ENCODE assay signal across 8 mouse cellular contexts in the genomic region with DNA sequence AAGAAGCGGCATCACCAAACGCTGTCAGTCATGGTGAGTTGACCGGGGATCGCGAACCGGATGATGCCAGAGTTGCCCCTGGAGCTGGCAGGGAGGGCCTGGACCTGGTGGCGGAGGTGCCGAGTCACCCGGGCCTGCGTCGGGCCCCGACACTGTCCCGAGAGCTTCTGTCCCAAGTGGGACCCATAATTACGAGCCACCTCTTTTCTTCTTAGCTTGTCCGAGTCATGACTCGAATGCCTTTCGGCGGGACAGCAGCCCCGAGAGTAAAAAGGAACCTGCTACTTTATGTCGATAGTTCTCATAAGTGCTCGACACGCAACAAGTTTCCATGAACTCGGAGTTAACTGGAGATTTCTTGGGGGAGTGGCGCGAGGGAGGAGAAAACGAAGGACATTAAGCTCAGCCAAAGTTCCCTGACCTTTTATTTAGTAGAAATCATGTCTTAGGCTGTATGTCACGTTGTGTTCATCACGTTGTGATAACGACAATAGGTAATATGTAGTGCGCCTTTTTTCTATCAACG. TPM values are rescaled to one million over a fixed set of nuclear protein-coding genes. Genes with fewer than 3 reads are reported as not detected.
DNase-seq lines count a peak whose midpoint lies in the region; ATAC-seq and TF ChIP-seq lines count a peak whose summit lies in the region.

No protein-coding gene starts in this region.

- H3K27me3 ChIP-seq in cerebellum, adult 2 months (ENCODE audit: control insufficient read depth, insufficient read depth, low read length): no peaks in the 10 kb centered on the region
- H3K27me3 ChIP-seq in testis, adult 2 months (ENCODE audit: control insufficient read depth, insufficient read depth, low read length): no peaks in the 10 kb centered on the region
- no peaks in the 10 kb centered on the region for H3K27me3 ChIP-seq in limb, embryonic 15.5 days
- no peaks in the 10 kb centered on the region for H3K27me3 ChIP-seq in stomach, embryonic 15.5 days (replicated peaks)

- DNase-seq in cerebellum, adult 2 months: no peak
- no peak for DNase-seq in testis, postnatal 10 days (ENCODE audit: low spot score)
- no peak for DNase-seq in left cerebral cortex, postnatal 10 days (ENCODE audit: extremely low spot score in 1 of 2, low spot score in 2 of 2)
- DNase-seq in left cerebral cortex, postnatal 14 days (ENCODE audit: low spot score in 2 of 2): no peak

- no peaks in the 10 kb centered on the region; the same call in none of the 2 replicates for H3K36me3 ChIP-seq in testis, adult 2 months (ENCODE audit: control insufficient read depth, insufficient read depth, low read length)
- peaks cover 50% of the 10 kb centered on the region for H3K36me3 ChIP-seq in limb, embryonic 15.5 days
- H3K36me3 ChIP-seq in stomach, embryonic 15.5 days: peaks cover 25% of the 10 kb centered on the region

- ATAC-seq in cerebellum, adult (ENCODE audit: insufficient number of reproducible peaks, low FRiP score, low TSS enrichment): no peak
- ATAC-seq in limb, embryonic 15.5 days (ENCODE audit: insufficient number of reproducible peaks, low FRiP score, low TSS enrichment, low read depth): no peak
- ATAC-seq in stomach, embryonic 15.5 days (ENCODE audit: insufficient read depth, low FRiP score, low read depth): 0 out of 2 replicates have a peak, but pooled peaks have one; percentile 8

- H3K4me1 ChIP-seq in cerebellum, adult 2 months (ENCODE audit: control insufficient read depth, insufficient read depth, low read length): no peaks in the 10 kb centered on the region; the same call in 1 of the 2 replicates
- peaks cover 5% of the 10 kb centered on the region; the same call in 1 of the 2 replicates for H3K4me1 ChIP-seq in testis, adult 2 months (ENCODE audit: control insufficient read depth, insufficient read depth, low read length)
- peaks cover 21% of the 10 kb centered on the region for H3K4me1 ChIP-seq in limb, embryonic 15.5 days
- peaks cover 16% of the 10 kb centered on the region for H3K4me1 ChIP-seq in stomach, embryonic 15.5 days

- TF ChIP-seq POLR2A in cerebellum, adult 2 months (IDR thresholded peaks at IDR 0.05; ENCODE audit: borderline replicate concordance, insufficient read depth, low read length): no peak
- no peak; the same call in 1 of the 2 replicates for TF ChIP-seq POLR2A in testis, adult 2 months (IDR thresholded peaks at IDR 0.05; ENCODE audit: control insufficient read depth, low read depth, low read length)

- H3K27ac ChIP-seq in cerebellum, adult 2 months (ENCODE audit: insufficient read depth, low read length): peak overlapping the region; percentile 12; the same call in 1 of the 2 replicates
- peak overlapping the region; percentile 97 for H3K27ac ChIP-seq in testis, adult 2 months (ENCODE audit: control insufficient read depth, insufficient read depth, low read depth, low read length)
- H3K27ac ChIP-seq in limb, embryonic 15.5 days: peak overlapping the region; percentile 81
- peak overlapping the region; percentile 70 for H3K27ac ChIP-seq in stomach, embryonic 15.5 days

- no peaks in the 10 kb centered on the region for H3K9me3 ChIP-seq in limb, embryonic 15.5 days
- no peaks in the 10 kb centered on the region for H3K9me3 ChIP-seq in stomach, embryonic 15.5 days

- peak overlapping the region; percentile 49 for H3K4me2 ChIP-seq in limb, embryonic 15.5 days
- H3K4me2 ChIP-seq in stomach, embryonic 15.5 days: peak overlapping the region; percentile 88

- TF ChIP-seq CTCF in cerebellum, adult 2 months (IDR thresholded peaks at IDR 0.05; ENCODE audit: borderline replicate concordance, insufficient read depth, low read depth, low read length): no peak
- no peak for TF ChIP-seq CTCF in testis, adult 2 months (IDR thresholded peaks at IDR 0.05; ENCODE audit: control insufficient read depth, insufficient read depth, insufficient replicate concordance, low read depth, low read length)

- peak overlapping the region; percentile 83 for H3K9ac ChIP-seq in limb, embryonic 15.5 days
- peak overlapping the region; percentile 87 for H3K9ac ChIP-seq in stomach, embryonic 15.5 days

- WGBS in cerebellum, adult 2 months: 2% methylated on average over 31 of the region's 31 CpGs
- 1% methylated on average over 31 of the region's 31 CpGs for WGBS in limb, embryonic 15.5 days
- 1% methylated on average over 31 of the region's 31 CpGs for WGBS in stomach, embryonic 15.5 days

- peak overlapping the region; percentile 84 for H3K4me3 ChIP-seq in cerebellum, adult 2 months (replicated peaks; ENCODE audit: insufficient read depth, low read depth, low read length)
- H3K4me3 ChIP-seq in testis, adult 2 months (ENCODE audit: control insufficient read depth, low read depth, low read length): peak overlapping the region; percentile 100
- H3K4me3 ChIP-seq in limb, embryonic 15.5 days: peak overlapping the region; percentile 73
- peak overlapping the region; percentile 64 for H3K4me3 ChIP-seq in stomach, embryonic 15.5 days (replicated peaks)

- intact Hi-C loops in left cerebral cortex, postnatal 10 days (cut with DNase I): loop anchor here (10.0 kb wide), 1 partner anchor 468 kb away; a partner anchor contains a TSS
- intact Hi-C loops in left cerebral cortex, postnatal 14 days (cut with DNase I): no loop called here

RNA-seq across cellular contexts. Expression of a gene that starts 0.7 kb away (rescaled TPM):
- polyA plus RNA-seq in cerebellum, adult 2 months (2012; rRNA removed): 4.9 and 5.8 TPM in 2 replicates
- 35.9 and 40.7 TPM in 2 replicates for polyA plus RNA-seq in testis, adult 2 months (2012; rRNA removed)
- polyA plus RNA-seq in limb, embryonic 15.5 days (2015; fragmentation: Nextera tagmentation; extraction: Ambion mirVana): 32.8 and 39.9 TPM in 2 replicates
- polyA plus RNA-seq in stomach, embryonic 15.5 days (2015; fragmentation: Nextera tagmentation; extraction: Ambion mirVana): 37.5 and 39.6 TPM in 2 replicates
- total RNA-seq in left cerebral cortex, postnatal 10 days (2021): 1 to 10 TPM; 2.7 to 3.8 TPM
- total RNA-seq in left cerebral cortex, postnatal 14 days (2021): 1 to 10 TPM; 2.7 to 3.1 TPM

RNA-seq across cellular contexts. Expression of a gene that starts 0.9 kb away (rescaled TPM):
- 100 and 114 TPM in 2 replicates for polyA plus RNA-seq in cerebellum, adult 2 months (2012; rRNA removed)
- polyA plus RNA-seq in testis, adult 2 months (2012; rRNA removed): 588 and 668 TPM in 2 replicates
- polyA plus RNA-seq in limb, embryonic 15.5 days (2015; fragmentation: Nextera tagmentation; extraction: Ambion mirVana): 95.2 and 96.8 TPM in 2 replicates
- 77.9 and 86.6 TPM in 2 replicates for polyA plus RNA-seq in stomach, embryonic 15.5 days (2015; fragmentation: Nextera tagmentation; extraction: Ambion mirVana)
- total RNA-seq in left cerebral cortex, postnatal 10 days (2021): 100 to 1,000 TPM in 1 of 2 experiments, 10 to 100 TPM in 1; 91.3 to 100 TPM
- total RNA-seq in left cerebral cortex, postnatal 14 days (2021): 10 to 100 TPM; 85.0 to 94.4 TPM

RNA-seq across cellular contexts. Expression of a gene that starts 23.9 kb away (rescaled TPM):
- 55.2 and 56.0 TPM in 2 replicates for polyA plus RNA-seq in cerebellum, adult 2 months (2012; rRNA removed)
- 7.0 and 7.5 TPM in 2 replicates for polyA plus RNA-seq in testis, adult 2 months (2012; rRNA removed)
- polyA plus RNA-seq in limb, embryonic 15.5 days (2015; fragmentation: Nextera tagmentation; extraction: Ambion mirVana): 40.2 and 43.6 TPM in 2 replicates
- 45.2 and 53.6 TPM in 2 replicates for polyA plus RNA-seq in stomach, embryonic 15.5 days (2015; fragmentation: Nextera tagmentation; extraction: Ambion mirVana)
- total RNA-seq in left cerebral cortex, postnatal 10 days (2021): 10 to 100 TPM; 24.5 to 26.7 TPM
- total RNA-seq in left cerebral cortex, postnatal 14 days (2021): 10 to 100 TPM; 22.1 to 26.4 TPM

RNA-seq across cellular contexts. Expression of a gene that starts 23.9 kb away (rescaled TPM):
- 0.08 TPM in 1 of 2 replicates, not detected in the other for polyA plus RNA-seq in cerebellum, adult 2 months (2012; rRNA removed)
- not detected in 2 replicates for polyA plus RNA-seq in testis, adult 2 months (2012; rRNA removed)
- polyA plus RNA-seq in limb, embryonic 15.5 days (2015; fragmentation: Nextera tagmentation; extraction: Ambion mirVana): not detected in 2 replicates
- not detected in 2 replicates for polyA plus RNA-seq in stomach, embryonic 15.5 days (2015; fragmentation: Nextera tagmentation; extraction: Ambion mirVana)
- 10 to 100 TPM in 1 of 2 experiments, 1 to 10 TPM in 1; 6.8 to 16.1 TPM for total RNA-seq in left cerebral cortex, postnatal 10 days (2021)
- 1 to 10 TPM; 3.3 to 7.7 TPM for total RNA-seq in left cerebral cortex, postnatal 14 days (2021)

RNA-seq across cellular contexts. Expression of a gene that starts 35.8 kb away (rescaled TPM):
- 62.8 and 71.8 TPM in 2 replicates for polyA plus RNA-seq in cerebellum, adult 2 months (2012; rRNA removed)
- polyA plus RNA-seq in testis, adult 2 months (2012; rRNA removed): 9.2 and 9.3 TPM in 2 replicates
- 32.3 and 38.0 TPM in 2 replicates for polyA plus RNA-seq in limb, embryonic 15.5 days (2015; fragmentation: Nextera tagmentation; extraction: Ambion mirVana)
- polyA plus RNA-seq in stomach, embryonic 15.5 days (2015; fragmentation: Nextera tagmentation; extraction: Ambion mirVana): 27.0 and 30.9 TPM in 2 replicates
- 10 to 100 TPM; 78.6 to 85.0 TPM for total RNA-seq in left cerebral cortex, postnatal 10 days (2021)
- total RNA-seq in left cerebral cortex, postnatal 14 days (2021): 10 to 100 TPM; 83.4 to 85.2 TPM

Comparison
In these comparisons a context has a peak if more than half of its experiments do, and no peak if none do; other contexts are left out.
1. H3K27ac ChIP-seq: peak in every context shown above with its lines; median percentile 97 in testis, adult 2 months; 81 in limb, embryonic 15.5 days; 70 in stomach, embryonic 15.5 days; 12 in cerebellum, adult 2 months.